Mouse (Mus musculus) thymus, adult 2 months (tissue): Measurements from ENCODE around the gene Med24.
"Not testable (repeated sequence)": the region's sequence is repeated elsewhere in the genome, so short reads cannot be mapped to it uniquely, and the experiment has no call there.

Experiments used
- CTCF ChIP-seq: fragments of 200-500 bp; IDR thresholded peaks from 2 replicates; pipeline ENCODE4 v1.5.1; 2012; ENCODE audit warnings: mild to moderate bottlenecking, control low read depth, low read length, moderate library complexity, borderline replicate concordance; ENCODE audit not compliant: control insufficient read depth, poor library complexity, insufficient read depth; ENCODE audit errors: extremely low read depth
- POLR2A ChIP-seq: fragments of 200-500 bp; IDR thresholded peaks from 2 replicates; pipeline ENCODE4 v1.6.1; 2012; ENCODE audit warnings: mild to moderate bottlenecking, low read length, control low read depth, moderate library complexity; ENCODE audit not compliant: control insufficient read depth, poor library complexity, insufficient read depth; ENCODE audit errors: extremely low read depth

DNA sequence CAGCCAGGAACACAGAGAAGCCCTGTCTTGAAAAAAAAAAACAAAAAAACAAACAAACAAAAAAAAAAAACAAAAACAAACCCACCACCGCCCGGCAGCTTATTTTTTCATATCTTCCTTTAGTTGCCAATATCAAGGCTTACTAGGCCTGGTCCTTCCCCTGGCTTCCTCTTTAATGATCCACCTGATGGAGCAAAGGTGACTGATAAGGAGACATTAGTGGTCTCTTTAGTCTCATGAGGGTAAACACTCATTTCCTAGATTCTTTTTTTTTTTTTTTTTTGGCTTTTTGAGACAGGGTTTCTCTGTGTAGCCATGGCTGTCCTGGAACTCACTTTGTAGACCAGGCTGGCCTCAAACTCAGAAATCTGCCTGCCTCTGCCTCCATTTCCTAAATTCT, 8.0 kb upstream of the Med24 start:
- not testable (repeated sequence) for TF ChIP-seq CTCF, POLR2A
